Mouse (Mus musculus): ENCODE results near the gene Cd180. TPM values are rescaled to one million over a fixed set of nuclear protein-coding genes. Genes with fewer than 3 reads are reported as not detected.
A peak's percentile ranks its signal among the peaks of the same experiment; 100 is the strongest.
"Not testable (repeated sequence)": the region's sequence is repeated elsewhere in the genome, so short reads cannot be mapped to it uniquely, and the experiment has no call there.

Gene Cd180
- polyA plus RNA-seq, 1 experiment from 2014 or later: 0.44 TPM

DNA sequence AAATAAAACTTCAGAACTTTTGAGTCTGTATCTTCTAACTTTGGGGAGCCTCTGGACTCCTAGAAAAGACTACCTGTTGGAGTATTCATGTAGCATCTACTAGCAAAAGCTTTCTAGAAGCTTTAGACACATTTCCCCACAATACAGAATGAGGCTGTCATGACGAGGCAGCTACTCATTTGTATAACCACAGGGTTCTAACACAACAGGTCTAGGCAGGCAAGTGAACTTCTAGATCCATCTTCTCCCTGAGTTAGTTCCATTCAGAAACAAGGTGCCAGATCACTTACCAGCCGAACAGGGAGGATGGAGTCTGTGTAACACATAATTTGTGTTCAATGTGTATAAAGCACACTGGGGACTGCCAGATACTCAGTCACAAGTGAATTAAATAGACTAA, 32.5 kb downstream of the Cd180 start:
- Histone ChIP-seq H3K9me3 (replicated peaks) (no peaks in the 10 kb centered on the region), H3K4me2 (replicated peaks) (no peak overlapping the region), H3K4me1 (no peaks in the 10 kb centered on the region), H3K36me3 (no peaks in the 10 kb centered on the region), H3K27ac (no peak overlapping the region), H3K27me3 (no peaks in the 10 kb centered on the region), H3K9ac (no peak overlapping the region), H3K4me3 (no peak overlapping the region)
- WGBS: 90% methylated on average over 2 of the region's 2 CpGs
- ATAC-seq (ENCODE audit: low FRiP score): no peak

DNA sequence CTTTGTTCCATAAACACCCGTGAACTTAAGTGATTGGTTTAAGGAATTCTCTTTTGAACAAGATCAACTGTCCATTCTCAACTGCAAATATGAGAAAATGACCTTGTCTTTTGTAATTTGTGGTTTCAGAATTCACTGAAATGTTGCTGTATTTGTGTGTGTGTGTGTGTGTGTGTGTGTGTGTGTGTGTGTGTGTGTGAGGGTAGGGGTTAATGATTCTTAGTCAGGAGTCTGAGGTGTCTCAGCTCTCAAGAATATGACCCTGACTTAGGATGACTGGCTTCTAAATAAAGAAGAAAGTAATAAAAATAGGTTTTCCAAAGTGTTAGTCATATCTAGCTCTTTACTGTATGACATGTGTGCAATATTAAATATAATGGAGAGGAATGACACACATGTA, 33.5 kb downstream of the Cd180 start:
- Histone ChIP-seq H3K27me3 (no peaks in the 10 kb centered on the region), H3K9ac (no peak overlapping the region), H3K4me3 (no peak overlapping the region), H3K27ac (no peak overlapping the region), H3K4me2 (replicated peaks) (no peak overlapping the region), H3K9me3 (replicated peaks) (no peaks in the 10 kb centered on the region), H3K36me3 (no peaks in the 10 kb centered on the region), H3K4me1 (no peaks in the 10 kb centered on the region)
- 87% methylated on average over 1 of the region's 1 CpGs for WGBS
- ATAC-seq (ENCODE audit: low FRiP score): no peak

DNA sequence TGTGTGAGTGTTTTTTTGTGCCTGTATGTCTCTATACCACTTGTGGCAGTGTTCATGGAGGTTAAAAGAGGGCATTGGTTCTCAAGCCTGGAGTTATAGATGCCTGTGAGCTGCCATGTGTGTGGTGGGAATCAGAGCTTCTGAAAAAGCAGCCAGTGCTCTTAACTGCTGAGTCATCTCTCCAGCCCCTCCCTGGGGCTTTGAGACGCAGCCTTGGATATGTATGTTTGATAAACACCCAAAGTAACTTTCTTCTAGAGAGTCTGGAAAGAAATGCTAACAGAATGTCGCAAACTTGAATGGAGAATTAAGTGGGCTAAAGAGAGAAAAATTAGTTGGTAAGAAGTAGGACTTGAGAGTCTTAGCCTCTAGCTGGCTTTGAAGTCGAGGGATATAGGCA, 34.7 kb downstream of the Cd180 start:
- Histone ChIP-seq H3K4me2 (replicated peaks) (no peak overlapping the region), H3K9me3 (replicated peaks) (no peaks in the 10 kb centered on the region), H3K27me3 (no peaks in the 10 kb centered on the region), H3K4me3 (no peak overlapping the region), H3K27ac (no peak overlapping the region), H3K9ac (no peak overlapping the region), H3K36me3 (no peaks in the 10 kb centered on the region), H3K4me1 (no peaks in the 10 kb centered on the region)
- WGBS: 81% methylated on average over 3 of the region's 3 CpGs
- ATAC-seq (ENCODE audit: low FRiP score): no peak

DNA sequence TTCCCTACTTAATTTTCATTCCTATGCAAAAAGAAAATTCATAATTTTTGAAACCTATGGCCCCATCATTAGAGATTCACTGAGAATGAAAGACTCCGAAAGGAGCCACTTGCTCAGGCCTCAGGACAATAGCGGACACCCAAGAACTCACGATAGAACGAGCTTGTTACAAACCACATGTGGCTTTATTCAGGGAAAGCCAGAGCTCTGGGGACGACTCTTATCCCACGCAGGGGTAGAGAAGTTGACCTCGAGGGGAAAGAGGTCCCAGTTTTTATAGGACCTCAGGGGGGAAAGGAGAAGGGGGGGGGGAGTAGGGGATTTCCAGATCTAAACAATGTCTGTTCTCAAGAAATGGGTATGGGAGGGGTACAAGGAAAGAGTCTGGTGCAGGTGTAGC, 35.6 kb downstream of the Cd180 start:
- H3K4me2 ChIP-seq (replicated peaks); H3K9me3 ChIP-seq (replicated peaks); H3K4me1 ChIP-seq; H3K27ac ChIP-seq; H3K36me3 ChIP-seq; H3K4me3 ChIP-seq; ATAC-seq (ENCODE audit: low FRiP score); H3K9ac ChIP-seq; H3K27me3 ChIP-seq: not testable (repeated sequence)
- 77% methylated on average over 7 of the region's 7 CpGs for WGBS

DNA sequence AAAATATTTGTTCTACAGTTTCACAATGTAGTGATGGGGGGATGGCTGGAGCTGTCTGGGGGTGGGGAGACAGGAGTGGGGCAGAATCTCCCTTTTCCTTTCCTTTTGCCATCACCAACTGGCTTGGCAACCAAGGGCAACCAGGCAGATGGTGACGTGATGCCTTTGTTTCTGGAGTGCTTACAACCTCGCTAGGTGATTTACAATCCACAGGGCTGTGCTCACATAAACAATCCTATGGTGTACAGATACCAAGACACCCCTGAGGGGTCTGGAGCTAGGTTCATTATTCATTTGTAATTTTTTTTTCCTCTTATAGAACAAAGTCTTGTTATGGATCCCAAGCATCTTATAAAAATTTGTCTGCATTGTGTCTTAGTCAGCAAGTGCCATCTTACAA, 39.7 kb downstream of the Cd180 start:
- H3K9ac ChIP-seq: no peak overlapping the region
- H3K36me3 ChIP-seq: peaks cover 37% of the 10 kb centered on the region
- WGBS: 70% methylated on average over 2 of the region's 2 CpGs
- no peak overlapping the region for H3K27ac ChIP-seq
- no peak overlapping the region for H3K4me3 ChIP-seq
- no peak for ATAC-seq (ENCODE audit: low FRiP score)
- no peaks in the 10 kb centered on the region for H3K27me3 ChIP-seq
- no peaks in the 10 kb centered on the region for H3K4me1 ChIP-seq
- H3K9me3 ChIP-seq (replicated peaks): no peaks in the 10 kb centered on the region
- no peak overlapping the region for H3K4me2 ChIP-seq (replicated peaks)

DNA sequence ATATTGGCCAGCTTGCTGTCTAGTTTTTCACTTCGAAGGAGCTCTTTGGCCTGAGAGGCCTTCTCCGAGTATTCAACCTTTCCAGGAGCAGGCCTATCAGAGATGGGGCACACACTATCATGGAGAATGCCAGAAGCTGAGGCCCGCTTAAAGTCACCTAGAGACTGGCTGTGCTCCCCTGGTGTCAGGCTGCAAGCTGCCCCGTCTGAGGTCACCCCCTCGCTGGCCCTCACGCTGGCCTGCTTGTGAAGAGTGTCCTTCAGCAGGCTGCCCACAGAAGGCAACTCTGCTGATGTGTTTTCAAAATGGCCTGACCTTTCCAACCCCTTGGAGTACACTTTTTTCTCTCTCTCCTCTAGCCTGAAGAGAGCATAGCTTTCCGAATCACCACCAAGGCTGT, 44.5 kb downstream of the Cd180 start:
- Histone ChIP-seq H3K9ac (no peak overlapping the region), H3K4me1 (no peaks in the 10 kb centered on the region), H3K27me3 (no peaks in the 10 kb centered on the region), H3K27ac (no peak overlapping the region), H3K4me2 (replicated peaks) (no peak overlapping the region), H3K4me3 (no peak overlapping the region), H3K36me3 (peaks cover 66% of the 10 kb centered on the region), H3K9me3 (replicated peaks) (no peaks in the 10 kb centered on the region)
- 92% methylated on average over 7 of the region's 7 CpGs for WGBS
- no peak for ATAC-seq (ENCODE audit: low FRiP score)

DNA sequence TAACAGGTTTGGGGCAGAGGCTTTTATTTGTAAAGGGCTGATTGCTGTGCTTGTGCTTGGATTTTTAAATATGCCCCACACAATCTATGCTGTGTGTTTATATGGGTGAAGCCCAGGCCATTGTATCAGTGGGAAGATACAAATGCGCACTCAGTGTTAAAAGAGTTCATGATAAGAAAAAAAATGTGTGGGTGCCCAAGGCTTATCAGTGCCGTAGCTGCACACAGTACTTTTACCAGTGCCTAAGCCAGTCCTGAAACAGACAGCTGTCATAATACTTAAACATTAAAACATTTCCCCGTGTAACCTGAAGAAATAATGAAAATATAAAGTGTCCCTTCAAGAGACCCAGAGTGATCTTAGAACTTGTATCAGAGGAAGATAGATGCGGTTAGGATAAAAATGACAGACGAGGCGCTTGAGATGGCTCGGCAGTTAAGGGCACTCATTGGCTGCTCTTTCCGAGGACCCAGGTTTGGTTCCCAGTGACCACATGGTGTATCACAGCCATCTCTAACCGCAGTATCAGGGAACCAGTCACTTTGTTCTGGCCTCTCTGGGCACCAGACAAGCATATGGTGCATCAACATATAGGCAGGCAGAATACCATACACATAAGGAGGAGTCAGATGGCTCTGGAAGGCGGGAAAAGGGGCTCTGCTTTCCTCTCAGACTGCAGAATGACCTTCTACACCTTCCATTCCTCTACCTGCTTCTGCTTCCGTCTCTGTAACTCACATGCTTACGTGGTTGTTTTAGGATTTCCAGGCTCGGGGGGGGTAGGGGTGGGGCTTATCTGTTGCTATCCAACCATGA, 46.6 kb downstream of the Cd180 start:
- Histone ChIP-seq H3K36me3 (peaks cover 60% of the 10 kb centered on the region), H3K27me3 (no peaks in the 10 kb centered on the region), H3K4me3 (no peak overlapping the region), H3K4me1 (no peaks in the 10 kb centered on the region), H3K9ac (no peak overlapping the region), H3K27ac (no peak overlapping the region), H3K9me3 (replicated peaks) (no peaks in the 10 kb centered on the region), H3K4me2 (replicated peaks) (no peak overlapping the region)
- no peak for ATAC-seq (ENCODE audit: low FRiP score)
- 93% methylated on average over 13 of the region's 13 CpGs for WGBS

DNA sequence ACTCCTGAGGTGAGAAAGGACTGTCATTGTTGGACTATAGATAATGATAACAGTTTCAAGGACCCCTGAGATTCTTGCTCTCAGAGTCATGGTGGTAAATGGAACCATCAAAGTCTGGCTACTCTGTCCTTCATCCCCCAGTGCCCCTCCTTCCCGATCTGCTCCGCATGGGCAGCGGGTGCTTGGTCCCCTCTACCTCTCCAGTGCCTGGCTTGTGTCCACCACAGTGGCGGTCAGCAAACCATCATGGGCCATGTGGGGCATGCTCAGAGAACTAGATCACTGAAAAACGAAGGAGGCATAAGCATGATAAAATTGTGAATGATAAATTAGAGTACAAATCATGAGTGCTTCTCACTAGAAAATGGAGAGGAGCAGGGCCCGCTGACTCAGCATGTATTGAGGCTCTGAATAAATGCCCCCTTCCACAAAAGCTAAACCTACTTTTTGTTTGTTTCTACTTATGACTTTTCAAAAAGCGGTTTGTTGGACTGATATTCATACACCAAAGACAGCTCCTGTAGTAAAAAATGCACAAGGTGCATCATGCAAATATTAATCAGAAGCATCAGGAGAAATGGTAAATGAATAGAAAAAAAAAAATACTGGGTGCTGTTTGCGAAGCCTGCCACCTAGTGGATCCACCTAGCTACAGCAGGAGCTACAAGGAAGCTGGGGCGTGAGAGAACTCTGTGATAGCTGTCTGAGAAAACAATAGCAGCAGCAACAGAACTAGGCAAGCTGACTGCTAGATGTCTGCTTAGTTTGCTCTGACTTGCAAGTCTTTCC, 51.3 kb downstream of the Cd180 start:
- no peaks in the 10 kb centered on the region for H3K9me3 ChIP-seq (replicated peaks)
- ATAC-seq (ENCODE audit: low FRiP score): 0 out of 2 replicates have a peak, but pooled peaks have one; percentile 14
- WGBS: 69% methylated on average over 9 of the region's 9 CpGs
- no peaks in the 10 kb centered on the region for H3K27me3 ChIP-seq
- no peaks in the 10 kb centered on the region for H3K4me1 ChIP-seq
- no peak overlapping the region for H3K27ac ChIP-seq
- peaks cover 21% of the 10 kb centered on the region; the same call in 1 of the 2 replicates for H3K36me3 ChIP-seq
- H3K9ac ChIP-seq: no peak overlapping the region
- H3K4me3 ChIP-seq: no peak overlapping the region
- no peak overlapping the region for H3K4me2 ChIP-seq (replicated peaks)

DNA sequence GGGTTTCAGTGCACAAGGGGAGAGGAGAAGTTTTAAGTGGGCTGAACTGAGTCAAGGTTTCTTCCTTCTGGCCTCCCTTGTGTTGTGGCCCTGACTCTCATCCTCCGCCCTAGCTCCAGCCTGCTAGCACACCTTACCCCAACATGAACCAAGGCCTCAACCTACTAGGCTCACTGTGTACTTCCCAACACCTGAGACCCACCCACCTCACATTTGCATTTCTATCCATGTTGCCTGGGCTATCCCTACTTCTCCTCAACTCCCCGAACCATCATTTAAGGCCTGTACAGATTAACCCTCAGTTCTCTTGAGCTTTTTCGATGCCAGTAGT, 51.9 kb downstream of the Cd180 start:
- Histone ChIP-seq H3K4me2 (replicated peaks) (no peak overlapping the region), H3K27ac (no peak overlapping the region), H3K27me3 (no peaks in the 10 kb centered on the region), H3K36me3 (peaks cover 20% of the 10 kb centered on the region; the same call in 1 of the 2 replicates), H3K4me1 (no peaks in the 10 kb centered on the region), H3K9me3 (replicated peaks) (no peaks in the 10 kb centered on the region), H3K9ac (no peak overlapping the region), H3K4me3 (no peak overlapping the region)
- WGBS: 98% methylated on average over 3 of the region's 3 CpGs
- peak; percentile 56 for ATAC-seq (ENCODE audit: low FRiP score)

DNA sequence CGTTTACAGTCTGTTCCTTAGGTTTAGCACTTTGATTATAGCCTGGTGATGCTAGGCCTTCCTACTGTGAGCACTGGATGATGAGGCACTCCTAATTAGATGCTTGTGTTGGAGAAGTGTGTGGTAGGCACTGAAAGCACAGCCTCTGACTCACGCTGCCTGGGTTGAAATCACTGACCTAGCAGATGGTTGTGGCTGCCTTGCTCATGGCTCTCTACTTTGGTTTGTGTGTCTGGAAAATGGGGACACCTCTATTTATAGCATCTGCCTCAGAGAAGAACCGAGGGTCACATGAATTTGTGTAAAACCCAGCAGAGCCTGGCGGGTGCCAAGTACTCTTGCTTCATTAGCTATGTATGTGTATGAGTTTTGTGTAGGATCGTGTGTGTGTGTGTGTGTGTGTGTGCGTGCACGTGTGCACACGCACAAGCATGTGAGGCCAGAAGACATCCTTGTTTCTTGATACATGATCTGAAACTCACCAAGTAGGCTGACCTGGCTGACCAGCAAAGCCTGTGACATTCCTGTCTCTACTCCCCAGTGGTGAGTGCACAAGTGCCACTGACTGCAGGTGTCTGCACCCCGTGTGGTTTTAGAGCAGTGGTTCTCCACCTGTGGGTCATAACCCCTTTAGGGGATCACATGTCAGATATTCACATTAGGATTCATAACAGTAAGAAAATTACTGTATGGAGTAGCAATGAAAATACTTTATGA, 52.4 kb downstream of the Cd180 start:
- H3K4me1 ChIP-seq: no peaks in the 10 kb centered on the region
- H3K4me3 ChIP-seq: no peak overlapping the region
- H3K9ac ChIP-seq: no peak overlapping the region
- no peaks in the 10 kb centered on the region for H3K9me3 ChIP-seq (replicated peaks)
- peaks cover 26% of the 10 kb centered on the region; the same call in 1 of the 2 replicates for H3K36me3 ChIP-seq
- ATAC-seq (ENCODE audit: low FRiP score): no peak
- no peak overlapping the region for H3K4me2 ChIP-seq (replicated peaks)
- 89% methylated on average over 9 of the region's 9 CpGs for WGBS
- no peaks in the 10 kb centered on the region for H3K27me3 ChIP-seq
- no peak overlapping the region for H3K27ac ChIP-seq

DNA sequence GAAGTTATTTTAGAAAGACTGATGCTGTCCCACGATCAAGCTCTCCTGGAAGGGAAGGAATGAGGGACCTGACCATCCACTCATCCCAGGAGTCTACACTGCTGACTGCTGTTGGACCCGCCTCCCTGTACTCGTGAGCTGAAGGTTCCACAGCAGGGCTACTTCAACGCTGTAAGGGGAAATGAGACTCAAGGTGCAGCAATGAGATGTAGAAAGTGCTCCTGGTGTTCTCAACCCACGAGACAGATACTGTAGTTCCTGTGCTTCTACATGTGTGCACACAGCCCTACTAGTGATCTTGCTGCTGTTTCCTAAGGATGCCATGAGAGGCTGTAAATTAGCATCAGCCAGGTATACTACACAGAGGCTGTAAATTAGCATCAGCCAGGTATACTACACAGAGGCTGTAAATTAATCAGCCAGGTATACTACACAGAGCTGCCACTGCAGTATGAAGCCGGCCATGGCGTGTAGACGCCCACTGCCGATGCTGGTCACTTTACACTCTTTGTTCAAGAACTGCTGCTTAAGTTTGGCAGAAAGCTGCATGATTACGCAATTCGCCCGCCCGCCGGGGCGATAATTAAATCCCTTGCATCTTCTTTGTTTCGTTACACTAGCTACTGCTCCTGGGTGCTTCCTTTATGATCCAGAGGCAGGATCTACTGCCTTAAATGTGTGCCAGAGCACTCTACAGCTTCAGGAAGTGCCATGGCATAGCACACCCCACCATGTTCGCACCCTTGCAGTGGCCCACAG, 53.6 kb downstream of the Cd180 start:
- Histone ChIP-seq H3K4me2 (replicated peaks) (no peak overlapping the region), H3K9ac (no peak overlapping the region), H3K27me3 (no peaks in the 10 kb centered on the region), H3K4me1 (no peaks in the 10 kb centered on the region), H3K36me3 (peaks cover 25% of the 10 kb centered on the region; the same call in 1 of the 2 replicates), H3K27ac (no peak overlapping the region), H3K4me3 (no peak overlapping the region), H3K9me3 (replicated peaks) (no peaks in the 10 kb centered on the region)
- no peak for ATAC-seq (ENCODE audit: low FRiP score)
- 92% methylated on average over 17 of the region's 17 CpGs for WGBS

DNA sequence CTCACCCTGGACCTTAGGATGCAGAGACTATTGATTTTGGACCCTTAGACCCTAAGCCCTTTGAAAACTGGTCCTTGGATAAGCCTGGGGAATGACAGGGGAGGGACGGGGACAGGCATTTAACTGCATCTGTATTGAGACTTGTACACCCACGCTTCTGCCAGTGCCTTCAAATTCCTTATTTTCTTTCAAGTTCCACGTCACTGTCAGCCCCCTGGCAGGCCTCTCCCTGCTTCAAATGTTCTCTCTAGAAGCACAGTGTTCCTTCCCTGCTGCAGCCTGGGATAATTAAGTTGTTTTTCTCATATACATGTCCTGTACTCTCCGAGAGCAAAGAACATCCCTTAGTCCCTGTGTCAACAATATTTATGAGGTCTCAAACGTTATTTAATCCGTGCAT, 55.8 kb downstream of the Cd180 start:
- no peak overlapping the region for H3K9ac ChIP-seq
- H3K27me3 ChIP-seq: no peaks in the 10 kb centered on the region
- 67% methylated on average over 6 of the region's 6 CpGs for WGBS
- no peaks in the 10 kb centered on the region for H3K9me3 ChIP-seq (replicated peaks)
- H3K4me1 ChIP-seq: no peaks in the 10 kb centered on the region
- H3K4me2 ChIP-seq (replicated peaks): no peak overlapping the region
- H3K4me3 ChIP-seq: no peak overlapping the region
- no peak for ATAC-seq (ENCODE audit: low FRiP score)
- no peak overlapping the region for H3K27ac ChIP-seq
- H3K36me3 ChIP-seq: peaks cover 19% of the 10 kb centered on the region; the same call in 1 of the 2 replicates
